Mouse (Mus musculus) C2C12 (cell line): ENCODE results near the gene Kalrn. TPM values are rescaled to one million over a fixed set of nuclear protein-coding genes. Genes with fewer than 3 reads are reported as not detected.

Experiments
- H3K27me3 ChIP-seq: one replicate; pipeline ENCODE4 v1.6.1; 2011; ENCODE audit not compliant: control insufficient read depth, insufficient read depth, insufficient read length
- H3K36me3 ChIP-seq: one replicate; pipeline ENCODE4 v1.6.1; 2011; ENCODE audit not compliant: control insufficient read depth, insufficient read depth
- H3K4me3 ChIP-seq: one replicate; pipeline ENCODE4 v1.5.1; 2011; ENCODE audit warnings: mild to moderate bottlenecking, control low read depth; ENCODE audit not compliant: poor library complexity, insufficient read depth, severe bottlenecking
- H3K79me2 ChIP-seq: one replicate; pipeline ENCODE4 v1.6.1; 2011; ENCODE audit not compliant: control insufficient read depth, insufficient read depth
- H3K79me3 ChIP-seq: one replicate; pipeline ENCODE4 v1.6.1; 2011; ENCODE audit warnings: low read depth, control low read depth
- H3ac ChIP-seq: one replicate; pipeline ENCODE3; 2011; ENCODE audit warnings: low read depth; ENCODE audit not compliant: control insufficient read depth, insufficient read length
- CEBPB ChIP-seq: IDR thresholded peaks from one replicate; pipeline ENCODE4 v1.6.1; 2011; ENCODE audit warnings: low read depth, mild to moderate bottlenecking, control low read depth, moderate library complexity
- CTCF ChIP-seq: IDR thresholded peaks from one replicate; pipeline ENCODE4 v1.5.1; 2011; ENCODE audit not compliant: control insufficient read depth, insufficient read depth, insufficient read length
- FOSL1 ChIP-seq: IDR thresholded peaks from one replicate; pipeline ENCODE4 v1.8.0; 2011; ENCODE audit warnings: mild to moderate bottlenecking, low read length; ENCODE audit not compliant: poor library complexity, insufficient read depth, severe bottlenecking
- MAX ChIP-seq: IDR thresholded peaks from one replicate; pipeline ENCODE4 v1.6.1; 2011; ENCODE audit warnings: mild to moderate bottlenecking, control low read depth
- MYOD1 ChIP-seq: IDR thresholded peaks from one replicate; pipeline ENCODE4 v1.6.1; 2011; ENCODE audit warnings: low read depth; ENCODE audit not compliant: control insufficient read depth, insufficient read length
- MYOG ChIP-seq: IDR thresholded peaks from one replicate; pipeline ENCODE4 v1.6.1; 2011; ENCODE audit not compliant: control insufficient read depth, insufficient read length; ENCODE audit errors: extremely low read depth
- USF1 ChIP-seq: IDR thresholded peaks from one replicate; pipeline ENCODE4 v1.6.1; 2011; ENCODE audit warnings: low read depth, mild to moderate bottlenecking, control low read depth, moderate library complexity
- polyA plus RNA-seq: library from polyadenylated mRNA; unstranded; fragments of >200 nt; fragmentation: generic; extraction: Trizol; gene quantifications from one replicate; pipeline ENCODE4 v1.2.1, GENCODE M21; 2012; ENCODE audit warnings: missing spikeins

Gene Kalrn
- polyA plus RNA-seq, 1 experiment, result 8.6 TPM

DNA sequence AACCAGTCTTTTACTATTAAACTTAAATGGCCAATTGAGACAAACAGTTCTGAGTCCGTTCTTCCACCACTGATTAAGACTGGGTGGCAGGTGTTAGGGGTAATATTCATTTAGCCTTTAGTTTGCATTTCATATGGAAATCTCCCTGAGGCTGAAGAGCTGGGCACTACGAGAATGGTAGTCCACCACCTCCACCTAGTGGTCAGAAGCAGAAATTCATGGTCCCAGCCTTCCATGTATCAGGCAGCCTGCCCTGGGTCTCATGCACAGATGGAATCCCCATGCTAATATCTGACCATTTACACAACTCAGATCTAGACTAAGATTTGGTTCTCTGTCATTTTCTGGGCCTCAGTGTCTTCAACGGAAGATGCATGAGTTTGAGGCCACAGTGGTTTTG, 458.7 kb downstream of the Kalrn start:
- Histone ChIP-seq H3K79me3 (no peaks in the 10 kb centered on the region), H3K27me3 (no peaks in the 10 kb centered on the region), H3K4me3 (no peak overlapping the region), H3K36me3 (no peaks in the 10 kb centered on the region), H3K79me2 (no peaks in the 10 kb centered on the region), H3ac (no peak overlapping the region)
- no peak for TF ChIP-seq MYOD1
- peak; percentile 65 for TF ChIP-seq CTCF

DNA sequence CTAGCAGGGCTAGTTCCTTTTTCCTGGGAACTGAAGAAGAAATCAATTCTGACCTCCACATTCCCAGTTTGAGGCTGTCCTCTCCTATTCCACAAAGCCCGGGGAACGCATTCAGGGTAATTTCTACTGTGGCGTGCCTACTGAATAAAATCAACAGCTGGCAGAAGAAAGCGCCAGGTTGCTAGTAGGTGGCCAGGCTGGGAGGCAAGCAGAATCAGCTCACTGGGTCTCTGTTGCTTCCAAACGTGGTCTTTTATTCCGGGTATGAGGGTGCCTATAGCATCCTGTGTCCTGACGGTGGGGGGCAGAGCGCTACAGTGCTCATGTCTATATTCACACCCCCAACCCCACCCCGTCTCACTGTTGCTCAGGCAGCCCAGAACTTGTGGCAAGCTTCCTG, 460.2 kb downstream of the Kalrn start:
- no peaks in the 10 kb centered on the region for H3K36me3 ChIP-seq
- H3K79me2 ChIP-seq, result no peaks in the 10 kb centered on the region
- H3K79me3 ChIP-seq, result no peaks in the 10 kb centered on the region
- H3K27me3 ChIP-seq, result no peaks in the 10 kb centered on the region
- no peak for TF ChIP-seq CEBPB
- no peak for TF ChIP-seq MAX
- no peak for TF ChIP-seq FOSL1
- no peak for TF ChIP-seq CTCF
- TF ChIP-seq MYOD1, result no peak
- TF ChIP-seq MYOG, result no peak
- TF ChIP-seq USF1, result no peak
- H3K4me3 ChIP-seq, result no peak overlapping the region
- no peak overlapping the region for H3ac ChIP-seq

DNA sequence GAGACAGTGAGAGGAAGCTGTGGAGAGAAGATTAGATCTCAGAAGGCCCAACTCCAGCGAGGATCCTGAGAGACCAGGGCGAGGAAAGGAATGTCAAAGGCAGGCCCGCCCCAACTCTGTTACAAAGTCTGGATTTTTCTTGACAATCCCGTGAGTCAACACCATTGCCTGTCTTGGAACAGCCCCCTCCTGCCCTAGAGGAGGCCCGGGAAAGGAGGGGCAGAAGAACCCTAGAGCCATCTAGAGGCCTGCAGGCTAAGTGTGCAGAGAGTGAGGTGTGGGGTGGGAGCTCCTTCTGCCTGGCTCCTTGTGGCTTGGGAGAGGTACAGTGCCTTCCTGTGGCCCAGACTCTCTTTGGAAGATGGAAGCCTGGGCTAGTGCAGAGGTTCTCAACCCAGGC, 460.8 kb downstream of the Kalrn start:
- H3K36me3 ChIP-seq, result no peaks in the 10 kb centered on the region
- no peaks in the 10 kb centered on the region for H3K27me3 ChIP-seq
- no peak overlapping the region for H3ac ChIP-seq
- TF ChIP-seq CTCF, result peak; percentile 28
- no peak for TF ChIP-seq CEBPB
- H3K4me3 ChIP-seq, result no peak overlapping the region
- no peaks in the 10 kb centered on the region for H3K79me3 ChIP-seq
- no peaks in the 10 kb centered on the region for H3K79me2 ChIP-seq

DNA sequence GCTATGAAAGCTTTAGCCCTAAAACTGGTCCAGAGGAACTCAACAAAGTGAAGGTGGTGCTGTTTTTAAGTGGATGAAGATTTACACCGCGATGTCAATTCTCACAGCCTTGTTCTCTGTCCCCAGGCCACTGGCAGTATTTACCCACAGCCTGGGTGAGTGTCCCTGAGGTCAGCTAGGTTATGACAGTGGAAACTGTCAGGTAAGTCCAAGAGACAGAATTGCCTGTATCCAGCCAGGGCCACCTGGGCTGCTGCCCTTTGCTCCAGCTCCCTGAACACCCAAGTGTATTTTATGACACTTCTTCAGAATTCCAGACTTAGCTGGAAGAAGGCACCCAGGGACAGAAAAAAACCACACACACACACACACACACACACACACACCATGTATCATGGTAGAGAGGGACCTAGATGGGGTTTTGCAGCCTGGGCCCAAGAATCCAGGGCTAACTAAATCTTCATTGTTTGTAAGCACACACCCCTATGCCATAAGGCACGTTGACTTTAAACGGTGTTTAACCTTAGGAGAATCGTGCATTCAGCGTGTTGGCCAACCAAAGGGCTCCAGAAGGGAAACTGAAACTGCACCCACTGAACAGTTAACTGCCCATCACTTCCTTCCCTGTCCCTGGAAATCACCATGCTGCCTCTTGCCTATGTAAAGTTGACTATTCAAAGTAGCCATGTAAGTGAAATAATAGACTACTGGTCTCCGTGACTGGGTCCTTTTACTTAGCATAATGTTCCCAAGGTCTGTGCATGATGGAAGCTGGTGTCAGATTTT, 462.3 kb downstream of the Kalrn start:
- H3K79me3 ChIP-seq, result no peaks in the 10 kb centered on the region
- no peaks in the 10 kb centered on the region for H3K79me2 ChIP-seq
- H3ac ChIP-seq, result no peak overlapping the region
- H3K4me3 ChIP-seq, result no peak overlapping the region
- no peaks in the 10 kb centered on the region for H3K27me3 ChIP-seq
- no peaks in the 10 kb centered on the region for H3K36me3 ChIP-seq
- TF ChIP-seq MYOG, result no peak
- no peak for TF ChIP-seq MYOD1

DNA sequence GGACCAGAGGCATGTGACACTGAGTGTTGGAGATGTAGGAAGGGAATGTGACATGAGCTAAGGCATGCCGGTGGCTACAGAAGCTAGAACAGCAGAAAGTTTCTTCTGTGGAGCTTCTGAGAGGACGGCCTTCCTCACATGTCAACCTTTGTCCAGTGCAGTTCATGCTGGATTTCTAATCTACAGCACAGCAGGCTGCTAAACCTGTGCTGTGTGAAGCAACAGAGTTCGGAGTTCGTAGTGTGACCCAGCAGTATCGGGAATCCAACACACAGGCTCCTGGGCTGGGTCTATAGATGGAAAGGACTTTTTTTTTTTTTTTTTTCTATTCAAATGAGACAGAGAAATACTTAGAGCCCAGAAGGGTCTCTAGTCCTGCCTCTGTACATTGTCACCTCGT, 468.9 kb downstream of the Kalrn start:
- Histone ChIP-seq H3K27me3 (no peaks in the 10 kb centered on the region), H3K36me3 (no peaks in the 10 kb centered on the region), H3K4me3 (no peak overlapping the region), H3K79me3 (no peaks in the 10 kb centered on the region), H3ac (no peak overlapping the region), H3K79me2 (no peaks in the 10 kb centered on the region)
- no peak for TF ChIP-seq MYOD1
- no peak for TF ChIP-seq FOSL1
- TF ChIP-seq CEBPB, result no peak
- no peak for TF ChIP-seq CTCF
- no peak for TF ChIP-seq MAX
- TF ChIP-seq USF1, result no peak
- no peak for TF ChIP-seq MYOG

DNA sequence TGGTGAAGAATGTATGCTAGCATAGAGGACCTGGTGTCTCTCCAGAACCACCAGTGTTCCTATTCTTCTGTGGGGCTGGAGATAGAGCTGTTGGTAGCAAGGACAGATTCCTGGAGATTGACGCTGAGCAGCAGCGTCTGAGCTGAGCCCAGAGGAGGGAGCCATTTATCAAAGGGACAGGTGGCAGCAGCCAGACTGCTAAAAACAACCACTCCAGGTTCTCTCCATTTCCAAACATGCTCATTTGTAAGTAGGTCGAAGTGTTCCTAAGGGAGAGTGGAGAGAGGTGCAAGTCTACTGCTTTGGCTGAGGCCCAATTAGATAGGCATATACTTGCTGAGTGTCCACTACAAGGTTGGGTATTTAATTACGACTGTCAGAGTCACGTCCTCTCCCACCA, 470.6 kb downstream of the Kalrn start:
- TF ChIP-seq USF1 (no peak), MYOD1 (no peak), CTCF (no peak), CEBPB (no peak), MYOG (no peak), FOSL1 (no peak), MAX (no peak)
- Histone ChIP-seq H3K79me3 (no peaks in the 10 kb centered on the region), H3K79me2 (no peaks in the 10 kb centered on the region), H3K4me3 (no peak overlapping the region), H3K27me3 (no peaks in the 10 kb centered on the region), H3ac (no peak overlapping the region), H3K36me3 (no peaks in the 10 kb centered on the region)
